Mouse (Mus musculus): ENCODE measurements at regions not wholly inside any gene's neighbourhood (a gene's known extent, or its start where the extent isn't known, plus 50 kb on each side); places are given as distances from the start of the nearest gene placed in this dataset.

- DNase-seq (ENCODE audit: low spot score): no peak
Measured at GRCm38 (mm10) chr7:72503756-72504155, 197.3 kb upstream of the Mctp2 start.

- DNase-seq (ENCODE audit: low spot score): no peak
Measured at GRCm38 (mm10) chr7:72504268-72504667, 197.9 kb upstream of the Mctp2 start.

GRCm38 (mm10) chr7:72505732-72506460 lies 199.5 kb upstream of the Mctp2 start:
- no peak for DNase-seq (ENCODE audit: low spot score)

- no peak for DNase-seq (ENCODE audit: low spot score)
Measured at GRCm38 (mm10) chr7:72507946-72508345, 201.5 kb upstream of the Mctp2 start.

- DNase-seq (ENCODE audit: low spot score): no peak
Measured at GRCm38 (mm10) chr7:72510116-72510515, 203.7 kb upstream of the Mctp2 start.

- DNase-seq (ENCODE audit: low spot score): no peak
Measured at GRCm38 (mm10) chr7:72513446-72513845, 207.0 kb upstream of the Mctp2 start.

GRCm38 (mm10) chr7:72514851-72515250 lies 208.4 kb upstream of the Mctp2 start:
- no peak for DNase-seq (ENCODE audit: low spot score)

- no peak for DNase-seq (ENCODE audit: low spot score)
Measured at GRCm38 (mm10) chr7:72518421-72518972, 212.1 kb upstream of the Mctp2 start.

- DNase-seq (ENCODE audit: low spot score): no peak
Measured at GRCm38 (mm10) chr7:72519359-72520115, 213.1 kb upstream of the Mctp2 start.

GRCm38 (mm10) chr7:72528873-72529272 lies 222.5 kb upstream of the Mctp2 start:
- no peak for DNase-seq (ENCODE audit: low spot score)

- no peak for DNase-seq (ENCODE audit: low spot score)
Measured at GRCm38 (mm10) chr7:72538288-72538687, 231.9 kb upstream of the Mctp2 start.

- no peak for DNase-seq (ENCODE audit: low spot score)
Measured at GRCm38 (mm10) chr7:72539915-72540314, 233.5 kb upstream of the Mctp2 start.

- no peak for DNase-seq (ENCODE audit: low spot score)
Measured at GRCm38 (mm10) chr7:72541521-72542478, 235.4 kb upstream of the Mctp2 start.

- no peak for DNase-seq (ENCODE audit: low spot score)
Measured at GRCm38 (mm10) chr7:72543501-72543900, 237.1 kb upstream of the Mctp2 start.

GRCm38 (mm10) chr7:72543946-72544345 lies 237.5 kb upstream of the Mctp2 start:
- no peak for DNase-seq (ENCODE audit: low spot score)

GRCm38 (mm10) chr7:72567378-72567777 lies 261.0 kb upstream of the Mctp2 start:
- no peak for DNase-seq (ENCODE audit: low spot score)

GRCm38 (mm10) chr7:72569177-72569576 lies 262.8 kb upstream of the Mctp2 start:
- no peak for DNase-seq (ENCODE audit: low spot score)

GRCm38 (mm10) chr7:72574316-72574715 lies 267.9 kb upstream of the Mctp2 start:
- DNase-seq (ENCODE audit: low spot score): no peak

- DNase-seq (ENCODE audit: low spot score): no peak
Measured at GRCm38 (mm10) chr7:72584427-72584826, 278.0 kb upstream of the Mctp2 start.

- DNase-seq (ENCODE audit: low spot score): no peak
Measured at GRCm38 (mm10) chr7:72589241-72589668, 282.8 kb upstream of the Mctp2 start.

- no peak for DNase-seq (ENCODE audit: low spot score)
Measured at GRCm38 (mm10) chr7:72590351-72591115, 284.1 kb upstream of the Mctp2 start.

All from T-cell, adult 2 months (primary cell).